Mouse (Mus musculus) megakaryocyte, embryonic 14.5 days (primary cell): ENCODE data around the gene Tead1.

Experiments
- FLI1 ChIP-seq: IDR thresholded peaks from 2 replicates; pipeline ENCODE4 v1.6.1; 2012; ENCODE audit warnings: low read length, inconsistent platforms, mixed read lengths
- GATA1 ChIP-seq: IDR thresholded peaks from 3 replicates; pipeline ENCODE4 v1.6.1; 2012; ENCODE audit warnings: mixed read lengths, low read length, inconsistent platforms, borderline replicate concordance

- no peak for TF ChIP-seq GATA1
- no peak for TF ChIP-seq FLI1
Observed at GRCm38 (mm10) chr7:112923712-112924111, 244.6 kb downstream of the Tead1 start.
